Mouse (Mus musculus) layer of hippocampus, adult 2 months (tissue): ENCODE data around the gene Urod. TPM values are rescaled to one million over a fixed set of nuclear protein-coding genes. Genes with fewer than 3 reads are reported as not detected.

ENCODE experiments used
- DNase-seq, 2 experiments: peaks; one replicate each; pipeline ENCODE4 v3.0.0; 2022; ENCODE audit warnings: low spot score in 2 of 2
- H3K27ac ChIP-seq: fragments of 200-600 bp; 2 replicates; pipeline ENCODE4 v1.8.1; 2022
- H3K4me3 ChIP-seq: fragments of 200-600 bp; 2 replicates; pipeline ENCODE4 v1.8.1; 2022; ENCODE audit warnings: mild to moderate bottlenecking
- CTCF ChIP-seq: fragments of 200-600 bp; conservative IDR thresholded peaks from 2 replicates; pipeline ENCODE4 v1.8.1; 2022; ENCODE audit warnings: antibody characterized with exemption, mild to moderate bottlenecking, moderate library complexity
- total RNA-seq, 2 experiments: library from RNA; stranded (reverse); gene quantifications; 2 replicates each; pipeline ENCODE4 v1.2.3; 2021

Urod gene
- total RNA-seq, 2 experiments from 2014 or later: 58.5 to 59.2 TPM

- no peak for DNase-seq
- Histone ChIP-seq H3K27ac (no peak overlapping the region), H3K4me3 (no peak overlapping the region)
- no peak for TF ChIP-seq CTCF
These were observed 12.8 kb upstream of the Urod start for GRCm38 (mm10) chr4:117007058-117007457.

GRCm38 (mm10) chr4:117005611-117006400 is 11.6 kb upstream of the Urod start:
- 0 out of 2 replicates have a peak, but pooled peaks have one; percentile 21 for TF ChIP-seq CTCF

GRCm38 (mm10) chr4:117004649-117005048 is 10.4 kb upstream of the Urod start:
- TF ChIP-seq CTCF: no peak
- no peak for DNase-seq
- Histone ChIP-seq H3K4me3 (no peak overlapping the region), H3K27ac (no peak overlapping the region)

More at GRCm38 (mm10) chr4:117005611-117006400, 11.6 kb upstream of the Urod start:
- DNase-seq: no peak
- H3K27ac ChIP-seq: no peak overlapping the region
- H3K4me3 ChIP-seq: no peak overlapping the region

GRCm38 (mm10) chr4:117002543-117003521 is 8.6 kb upstream of the Urod start:
- Histone ChIP-seq H3K27ac (no peak overlapping the region), H3K4me3 (no peak overlapping the region)
- peak; percentile 86 for TF ChIP-seq CTCF
- DNase-seq: peak; percentile 59 to 60

- no peak overlapping the region for H3K27ac ChIP-seq
- no peak for TF ChIP-seq CTCF
- no peak overlapping the region for H3K4me3 ChIP-seq
- no peak for DNase-seq
These were observed 7.7 kb upstream of the Urod start for GRCm38 (mm10) chr4:117001957-117002356.

GRCm38 (mm10) chr4:116999513-117000154 is 5.4 kb upstream of the Urod start:
- DNase-seq: no peak
- H3K4me3 ChIP-seq: no peak overlapping the region
- no peak overlapping the region for H3K27ac ChIP-seq
- no peak for TF ChIP-seq CTCF

GRCm38 (mm10) chr4:116995798-116996135 is 1.6 kb upstream of the Urod start:
- TF ChIP-seq CTCF: peak; percentile 68
- Histone ChIP-seq H3K27ac (peak overlapping the region; percentile 88; the same call in 1 of the 2 replicates), H3K4me3 (peak overlapping the region; percentile 86)
- DNase-seq: no peak

GRCm38 (mm10) chr4:116995131-116995797 is 1.1 kb upstream of the Urod start, which contains the start of gene Hectd3:
Gene Hectd3 (plus strand): TSS chr4:116995317.
- peak in 1 of 2 experiments; percentile 53 for DNase-seq
- TF ChIP-seq CTCF: 0 out of 2 replicates have a peak, but pooled peaks have one; percentile 2
- Histone ChIP-seq H3K27ac (peak within 1 kb of the TSS; percentile 88), H3K4me3 (peak within 1 kb of the TSS; percentile 86)

- no peak overlapping the region for H3K4me3 ChIP-seq
- H3K27ac ChIP-seq: no peak overlapping the region
- peak; percentile 98 for TF ChIP-seq CTCF
- DNase-seq: peak; percentile 65 to 90
These were observed 2.8 kb downstream of the Urod start for GRCm38 (mm10) chr4:116991366-116991765.

- no peak for DNase-seq
- no peak for TF ChIP-seq CTCF
- no peak overlapping the region for H3K4me3 ChIP-seq
- H3K27ac ChIP-seq: no peak overlapping the region
These were observed 4.5 kb downstream of the Urod start for GRCm38 (mm10) chr4:116989731-116990130.

- no peak for DNase-seq
These were observed 7.1 kb downstream of the Urod start for GRCm38 (mm10) chr4:116987122-116987456.

More at GRCm38 (mm10) chr4:116987122-116987456, 7.1 kb downstream of the Urod start:
- TF ChIP-seq CTCF: peak; percentile 8
- Histone ChIP-seq H3K27ac (0 out of 2 replicates have a peak overlapping the region, but pooled peaks have one; percentile 34), H3K4me3 (no peak overlapping the region)
